Mouse (Mus musculus) Patski (cell line): ENCODE data around the gene Mrpl2. TPM values are rescaled to one million over a fixed set of nuclear protein-coding genes. Genes with fewer than 3 reads are reported as not detected.

ENCODE experiments used
- ATAC-seq: fragments of 100-300 bp; one replicate; pipeline ENCODE4 v1.8.0; 2021
- CTCF ChIA-PET: fragments of 350-600 bp; sonication (Branson Sonifier 250); formaldehyde crosslinking; loops from one replicate; lab custom pipeline; 2022; ENCODE audit warnings: inconsistent platforms; lab: Charles Lee
- POLR2A ChIA-PET: fragments of 350-600 bp; sonication (Branson Sonifier 250); formaldehyde crosslinking; loops from one replicate; lab custom pipeline; 2022; ENCODE audit warnings: antibody characterized with exemption, inconsistent platforms; lab: Charles Lee
- DNase-seq: peaks from one replicate; pipeline ENCODE4 v3.0.0-alpha.2; 2011; ENCODE audit warnings: low read depth, low spot score
- H3K27me3 ChIP-seq: fragments of 371-371 bp; one replicate; pipeline ENCODE4 v1.5.1; 2021
- CTCF ChIP-seq: fragments of 100-300 bp; IDR thresholded peaks from one replicate; pipeline ENCODE4 v1.5.1; 2021
- in situ Hi-C: fragments of 300-500 bp; cut with MboI; formaldehyde crosslinking; loops from 3 replicates; pipeline ENCODE4 v1.11.1; 2018; ENCODE audit warnings: low pct_unique_long_range_greater_than_20kb, mixed read lengths
- polyA plus RNA-seq: library from polyadenylated mRNA; unstranded; gene quantifications from one replicate; pipeline ENCODE4 v1.2.3, GENCODE M21; 2021

Mrpl2 gene
- polyA plus RNA-seq, 1 experiment from 2014 or later, result 124 TPM

- ATAC-seq (no peak), DNase-seq (no peak)
- TF ChIP-seq CTCF, result no peak
- POLR2A ChIA-PET, result no interaction called here
- CTCF ChIA-PET, result no interaction called here
- no peaks in the 10 kb centered on the region for H3K27me3 ChIP-seq
- in situ Hi-C loops, result no loop called here
Measured at GRCm38 (mm10) chr17:46624598-46624997, 21.4 kb upstream of the Mrpl2 start.

DNA sequence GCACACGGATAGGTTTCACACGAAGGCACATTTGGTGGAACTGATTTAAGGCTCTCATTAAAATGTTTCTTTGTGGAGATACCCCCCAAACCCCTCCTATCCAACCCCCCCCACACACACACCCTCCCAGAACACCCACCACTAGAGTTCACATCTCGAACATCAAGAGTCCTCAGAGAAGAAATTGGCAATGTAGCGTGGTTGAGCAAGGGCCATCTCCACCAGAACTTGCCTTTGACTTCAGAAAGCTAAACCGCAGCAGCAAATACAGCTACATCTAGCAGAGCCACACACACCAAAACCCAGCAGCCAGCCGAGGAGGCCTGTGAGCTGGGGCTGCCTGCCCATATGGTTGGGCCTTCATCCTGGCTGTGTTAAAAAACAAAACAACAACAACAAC lies 18.6 kb upstream of the Mrpl2 start:
- no peak for TF ChIP-seq CTCF
- no peak for DNase-seq
- no peaks in the 10 kb centered on the region for H3K27me3 ChIP-seq
- ChIA-PET POLR2A (interaction anchor here (1.0 kb wide), 1 partner anchor 9 kb away, joined by 4 read pairs; no protein-coding TSS in a partner anchor), CTCF (no interaction called here)
- in situ Hi-C loops, result no loop called here
- ATAC-seq, result no peak

- ChIA-PET POLR2A (interaction anchor here (0.6 to 2.6 kb wide), 3 partner anchors 19 to 33 kb away, joined by 5 to 8 read pairs (median 7); no protein-coding TSS in a partner anchor), CTCF (no interaction called here)
- in situ Hi-C loops, result no loop called here
- no peaks in the 10 kb centered on the region for H3K27me3 ChIP-seq
- ATAC-seq (no peak), DNase-seq (no peak)
- TF ChIP-seq CTCF, result no peak
Measured at GRCm38 (mm10) chr17:46628471-46628790, 17.6 kb upstream of the Mrpl2 start.

GRCm38 (mm10) chr17:46628791-46629684 lies 17.0 kb upstream of the Mrpl2 start, which contains the start of gene Ptk7:
Gene Ptk7 (minus strand): TSS chr17:46629504.
- ChIA-PET POLR2A (interaction anchor here (0.6 to 2.6 kb wide), 4 partner anchors 19 to 52 kb away, joined by 3 to 8 read pairs (median 6); partner anchors contain the start of gene Klhdc3), CTCF (interaction anchor here (0.8 kb wide), 1 partner anchor 20 kb away, joined by 4 read pairs; no protein-coding TSS in a partner anchor)
- DNase-seq (no peak), ATAC-seq (peak; percentile 58)
- H3K27me3 ChIP-seq, result no peaks in the 10 kb centered on the region
- TF ChIP-seq CTCF, result no peak
- in situ Hi-C loops, result no loop called here

- DNase-seq (no peak), ATAC-seq (peak; percentile 57)
- in situ Hi-C loops, result no loop called here
- H3K27me3 ChIP-seq, result no peaks in the 10 kb centered on the region
- ChIA-PET CTCF (interaction anchor here (0.8 to 1.2 kb wide), 2 partner anchors 20 to 25 kb away, joined by 3 to 4 read pairs; no protein-coding TSS in a partner anchor), POLR2A (interaction anchor here (1.0 to 2.6 kb wide), 2 partner anchors 20 to 51 kb away, joined by 3 to 8 read pairs; partner anchors contain the start of gene Klhdc3)
- TF ChIP-seq CTCF, result no peak
Measured at GRCm38 (mm10) chr17:46629685-46630441, 16.2 kb upstream of the Mrpl2 start.

- CTCF ChIA-PET, result interaction anchor here (0.8 to 1.5 kb wide), 3 partner anchors 8 to 88 kb away, joined by 3 to 6 read pairs (median 4); partner anchors contain the start of genes Klc4 and Mrpl2
- ATAC-seq, result no peak
- no peaks in the 10 kb centered on the region for H3K27me3 ChIP-seq
- POLR2A ChIA-PET, result interaction anchor here (0.7 kb wide), 1 partner anchor 27 kb away, joined by 4 read pairs; no protein-coding TSS in a partner anchor
- DNase-seq, result no peak
- no peak for TF ChIP-seq CTCF
- in situ Hi-C loops, result no loop called here
Measured at GRCm38 (mm10) chr17:46636831-46637523, 9.1 kb upstream of the Mrpl2 start.

GRCm38 (mm10) chr17:46639929-46640328 lies 6.1 kb upstream of the Mrpl2 start:
- ChIA-PET POLR2A (no interaction called here), CTCF (no interaction called here)
- no peaks in the 10 kb centered on the region for H3K27me3 ChIP-seq
- DNase-seq (no peak), ATAC-seq (no peak)
- in situ Hi-C loops, result loop anchor here (5.0 kb wide), 1 partner anchor 43 kb away; no protein-coding TSS in a partner anchor
- no peak for TF ChIP-seq CTCF

DNA sequence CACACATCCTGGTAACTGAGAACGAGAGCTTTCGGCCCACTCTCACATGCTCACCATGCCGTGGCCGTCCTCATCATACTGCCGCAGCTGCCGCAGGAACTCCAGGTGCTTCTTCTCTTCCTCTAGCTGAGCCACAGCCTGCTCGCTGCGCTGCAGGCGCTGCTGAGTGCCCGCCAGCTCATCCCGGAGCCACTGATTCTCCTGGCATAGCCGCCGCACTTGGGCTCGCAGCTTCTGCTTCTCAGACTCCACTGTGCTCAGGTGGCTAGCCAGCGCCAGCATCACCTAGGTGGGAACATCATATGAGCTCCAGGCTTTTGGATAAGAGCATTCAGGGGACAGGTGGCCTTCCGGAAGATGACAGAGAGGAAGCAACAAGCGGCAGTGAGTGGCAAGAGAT lies 4.0 kb upstream of the Mrpl2 start:
- no peak for TF ChIP-seq CTCF
- ATAC-seq, result no peak

GRCm38 (mm10) chr17:46644152-46644805 lies 1.8 kb upstream of the Mrpl2 start:
- in situ Hi-C loops, result loop anchor here (5.0 kb wide), 1 partner anchor 47 kb away; no protein-coding TSS in a partner anchor

More for the DNA sequence above, 4.0 kb upstream of the Mrpl2 start:
- ChIA-PET POLR2A (no interaction called here), CTCF (interaction anchor here (1.0 kb wide), 1 partner anchor 12 kb away, joined by 3 read pairs; no protein-coding TSS in a partner anchor)
- in situ Hi-C loops, result loop anchor here (5.0 kb wide), 1 partner anchor 45 kb away; no protein-coding TSS in a partner anchor
- no peaks in the 10 kb centered on the region for H3K27me3 ChIP-seq
- DNase-seq, result no peak

More at GRCm38 (mm10) chr17:46644152-46644805, 1.8 kb upstream of the Mrpl2 start:
- ChIA-PET CTCF (interaction anchor here (1.3 to 2.6 kb wide), 3 partner anchors 8 to 70 kb away, joined by 4 to 7 read pairs (median 6); no protein-coding TSS in a partner anchor), POLR2A (interaction anchor here (0.9 to 1.2 kb wide), 3 partner anchors 15 to 70 kb away, joined by 3 to 5 read pairs (median 3); no protein-coding TSS in a partner anchor)
- ATAC-seq (no peak), DNase-seq (no peak)
- no peaks in the 10 kb centered on the region for H3K27me3 ChIP-seq
- no peak for TF ChIP-seq CTCF
